Mouse (Mus musculus) ES-Bruce4 (cell line): ENCODE measurements around the gene Map4. TPM values are rescaled to one million over a fixed set of nuclear protein-coding genes. Genes with fewer than 3 reads are reported as not detected.
"Not testable (repeated sequence)": the region's sequence is repeated elsewhere in the genome, so short reads cannot be mapped to it uniquely, and the experiment has no call there.

Experiments
- H3K27ac ChIP-seq: 2 replicates; pipeline ENCODE4 v1.5.1; 2012; ENCODE audit warnings: low read length, inconsistent platforms; ENCODE audit not compliant: insufficient read depth
- H3K27me3 ChIP-seq: 2 replicates; pipeline ENCODE4 v1.6.1; 2012; ENCODE audit warnings: mild to moderate bottlenecking, low read length, inconsistent platforms; ENCODE audit not compliant: control insufficient read depth, poor library complexity, insufficient read depth, severe bottlenecking
- H3K36me3 ChIP-seq: 2 replicates; pipeline ENCODE4 v1.6.1; 2012; ENCODE audit warnings: inconsistent platforms, mild to moderate bottlenecking, low read length, moderate library complexity; ENCODE audit not compliant: control insufficient read depth, poor library complexity, insufficient read depth, severe bottlenecking
- H3K4me1 ChIP-seq: one replicate; pipeline ENCODE4 v1.8.1; 2011; ENCODE audit warnings: low read length; ENCODE audit not compliant: control insufficient read depth, insufficient read depth
- H3K4me3 ChIP-seq: 2 replicates; pipeline ENCODE4 v1.5.1; 2011; ENCODE audit warnings: low read depth, mild to moderate bottlenecking, low read length
- H3K9ac ChIP-seq: 2 replicates; pipeline ENCODE4 v1.6.1; 2012; ENCODE audit warnings: low read depth, mild to moderate bottlenecking, inconsistent platforms; ENCODE audit not compliant: poor library complexity, severe bottlenecking
- H3K9me3 ChIP-seq: replicated peaks from 2 replicates; pipeline ENCODE4 v1.6.1; 2012; ENCODE audit warnings: mild to moderate bottlenecking, low read length, inconsistent platforms; ENCODE audit not compliant: control insufficient read depth, poor library complexity, insufficient read depth, severe bottlenecking
- CTCF ChIP-seq: IDR thresholded peaks from one replicate; pipeline ENCODE4 v1.8.1; 2011; ENCODE audit warnings: low read depth, low read length
- EP300 ChIP-seq: IDR thresholded peaks from 2 replicates; pipeline ENCODE4 v1.6.1; 2011; ENCODE audit warnings: low read depth, low read length; ENCODE audit not compliant: insufficient read depth
- POLR2A ChIP-seq: IDR thresholded peaks from one replicate; pipeline ENCODE4 v1.8.1; 2011; ENCODE audit warnings: low read length; ENCODE audit not compliant: insufficient read depth
- polyA plus RNA-seq: library from polyadenylated mRNA; stranded (reverse); fragments of >200 nt; gene quantifications from 2 replicates; pipeline ENCODE4 v1.2.4, GENCODE M21; 2011; ENCODE audit warnings: low read depth; ENCODE audit not compliant: missing spikeins, insufficient read depth, insufficient read length

Gene Map4
- polyA plus RNA-seq, 1 experiment: 161 TPM

DNA sequence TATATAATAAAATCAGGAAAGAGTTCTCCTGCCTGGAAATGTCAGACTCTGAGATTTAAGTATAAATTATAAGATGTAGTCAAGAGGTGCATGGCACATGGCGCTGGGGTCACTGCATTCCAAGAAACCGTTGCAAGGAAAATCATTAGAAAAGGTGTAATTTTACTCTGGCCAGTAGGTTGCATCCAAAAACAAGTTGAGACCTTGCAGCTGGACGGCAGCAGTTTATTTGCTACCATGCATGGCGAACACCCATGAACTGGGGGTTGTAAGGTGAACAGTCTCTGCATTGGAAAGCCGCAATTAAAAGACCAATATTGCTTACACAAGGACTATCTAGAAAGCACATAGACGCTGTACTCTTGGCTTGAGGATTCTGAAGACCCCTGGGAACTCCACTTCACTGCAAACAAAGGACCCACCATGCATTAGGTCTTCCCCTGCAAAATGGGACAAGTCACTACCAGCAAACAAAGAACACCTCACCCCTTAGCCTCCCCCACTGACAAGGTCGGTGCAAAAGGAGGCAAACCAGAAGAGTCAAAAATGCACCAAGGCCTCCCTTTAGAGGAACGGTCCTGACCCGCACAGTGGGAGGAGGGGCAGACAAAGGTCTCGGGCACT, 185.2 kb downstream of the Map4 start:
- no peaks in the 10 kb centered on the region for H3K9me3 ChIP-seq
- peaks cover 22% of the 10 kb centered on the region for H3K36me3 ChIP-seq
- TF ChIP-seq EP300 (no peak), CTCF (no peak), POLR2A (no peak)

DNA sequence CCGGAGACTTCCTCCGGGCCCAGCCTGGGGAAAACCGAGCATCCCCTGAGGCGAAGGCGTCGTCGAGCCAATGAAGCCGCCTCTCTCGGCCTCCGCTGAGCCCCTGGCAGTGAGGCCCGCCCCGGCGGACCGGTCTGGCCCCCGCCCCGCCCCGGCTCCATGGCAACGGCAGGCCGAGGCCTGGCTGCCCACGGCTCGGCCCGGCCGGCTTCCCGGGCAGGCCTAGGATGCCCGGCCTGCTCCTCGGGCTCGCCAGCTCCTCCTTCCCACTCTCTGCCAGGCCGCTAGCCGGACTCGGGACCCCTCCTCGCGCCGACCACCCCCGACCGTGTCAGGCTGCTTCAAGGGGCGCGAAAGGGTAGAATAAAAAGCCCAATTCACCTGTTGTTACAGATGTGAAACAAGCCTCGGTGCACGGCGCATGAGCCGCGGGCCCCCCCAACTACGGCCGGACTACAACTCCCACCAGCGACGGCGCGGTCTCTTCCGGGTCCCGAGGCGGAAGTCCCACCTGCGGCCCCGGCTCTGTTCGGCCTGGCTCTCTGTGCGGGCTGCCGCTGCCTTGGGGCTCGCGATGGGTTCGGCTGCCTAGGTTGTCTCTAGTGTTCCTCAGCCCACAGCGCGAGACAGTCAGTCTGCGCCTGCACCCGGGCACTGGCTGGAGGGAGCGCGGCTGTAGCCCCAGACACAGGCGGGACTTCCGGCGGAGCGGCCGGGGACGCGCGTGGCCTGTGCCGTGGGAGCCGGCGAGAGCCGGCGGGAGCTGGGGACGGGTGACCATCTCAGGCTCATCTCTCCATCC, 185.9 kb downstream of the Map4 start, which contains the start of gene Smarcc1:
Smarcc1 (plus strand) TSS at position 732 of the 802 bp plus-strand sequence.
- Histone ChIP-seq H3K4me1 (no peaks in the 10 kb centered on the region), H3K4me3 (peak within 1 kb of the TSS; percentile 97), H3K27me3 (no peaks in the 10 kb centered on the region), H3K9ac (peak within 1 kb of the TSS; percentile 82), H3K9me3 (no peaks in the 10 kb centered on the region), H3K36me3 (peaks cover 19% of the 10 kb centered on the region), H3K27ac (peak within 1 kb of the TSS; percentile 77)
- TF ChIP-seq POLR2A: peak; percentile 46
- no peak for TF ChIP-seq CTCF

More for the DNA sequence above, 185.2 kb downstream of the Map4 start:
- H3K27ac ChIP-seq: peak overlapping the region; percentile 62
- peak overlapping the region; percentile 82 for H3K9ac ChIP-seq
- H3K27me3 ChIP-seq: no peaks in the 10 kb centered on the region
- H3K4me3 ChIP-seq: peak overlapping the region; percentile 97
- no peaks in the 10 kb centered on the region for H3K4me1 ChIP-seq

DNA sequence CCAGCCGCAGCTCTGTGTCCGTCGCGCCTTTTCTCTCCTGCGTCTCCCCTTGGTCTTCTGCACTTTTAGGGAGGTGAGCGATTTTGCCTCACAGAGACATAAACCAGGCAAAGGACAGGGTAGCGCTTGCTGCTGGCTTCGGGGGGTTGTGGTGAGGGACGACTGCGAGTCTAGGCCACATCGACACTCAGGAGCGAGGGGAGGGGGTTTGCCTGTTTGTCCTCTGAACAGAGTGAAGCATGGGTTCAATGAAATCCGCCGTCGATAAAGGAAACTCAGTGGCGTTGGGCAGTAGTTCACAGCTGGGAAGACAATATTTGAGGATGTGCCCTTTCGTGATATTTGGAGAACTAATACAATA, 186.5 kb downstream of the Map4 start, which contains the start of gene Dhx30:
Dhx30 (minus strand) TSS at position 52 of the 361 bp plus-strand sequence.
- H3K9ac ChIP-seq: peak within 1 kb of the TSS; percentile 82
- H3K4me1 ChIP-seq: no peaks in the 10 kb centered on the region
- TF ChIP-seq POLR2A: no peak
- no peak for TF ChIP-seq CTCF
- no peak for TF ChIP-seq EP300
- no peaks in the 10 kb centered on the region for H3K27me3 ChIP-seq
- H3K4me3 ChIP-seq: peak within 1 kb of the TSS; percentile 97
- peak within 1 kb of the TSS; percentile 77 for H3K27ac ChIP-seq
- H3K36me3 ChIP-seq: peaks cover 13% of the 10 kb centered on the region
- no peaks in the 10 kb centered on the region for H3K9me3 ChIP-seq

DNA sequence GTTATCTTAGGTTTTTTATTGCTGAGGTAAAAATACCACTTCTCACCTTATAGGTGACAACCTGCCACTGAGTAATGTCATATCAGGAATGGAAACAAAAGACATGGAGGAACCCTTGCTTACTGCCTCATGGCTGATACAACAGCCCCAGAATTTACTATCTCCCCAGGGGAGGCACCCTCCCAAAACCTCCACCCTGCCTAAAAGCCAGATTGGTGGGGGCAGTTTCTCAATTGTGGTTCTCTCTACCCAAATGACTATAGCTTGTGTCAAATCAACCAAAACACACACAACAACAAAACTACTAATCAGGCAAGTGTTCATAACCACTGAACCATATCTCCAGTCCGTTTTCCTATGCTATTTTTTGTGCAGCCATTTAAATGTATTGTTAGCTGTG, 187.0 kb downstream of the Map4 start:
- Histone ChIP-seq H3K4me3 (peak overlapping the region; percentile 97), H3K9me3 (no peaks in the 10 kb centered on the region), H3K27me3 (no peaks in the 10 kb centered on the region), H3K27ac (no peak overlapping the region), H3K36me3 (peaks cover 9% of the 10 kb centered on the region), H3K4me1 (no peaks in the 10 kb centered on the region), H3K9ac (peak overlapping the region; percentile 82)
- TF ChIP-seq CTCF (no peak), POLR2A (no peak), EP300 (no peak)

DNA sequence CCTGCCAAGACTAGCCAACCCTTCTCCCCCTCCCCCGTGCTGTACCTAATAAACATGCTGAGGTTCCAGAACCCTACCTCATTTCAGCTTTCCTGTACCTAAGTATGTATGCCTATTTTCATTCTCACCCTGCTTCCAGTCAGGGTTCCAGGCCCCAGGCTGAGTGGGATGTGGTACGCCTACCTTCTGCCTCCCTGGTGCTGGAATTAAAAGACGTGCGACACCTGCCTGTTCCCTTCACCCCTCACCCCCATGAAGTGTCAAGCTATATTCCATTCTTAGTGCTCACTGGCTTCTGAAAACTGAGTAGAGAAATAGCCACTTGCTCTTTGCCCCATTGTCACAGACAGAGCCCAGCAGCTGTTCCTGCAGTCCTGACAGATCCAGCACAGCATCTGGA, 190.2 kb downstream of the Map4 start:
- H3K27ac ChIP-seq: no peak overlapping the region
- no peak overlapping the region for H3K4me3 ChIP-seq
- H3K27me3 ChIP-seq: no peaks in the 10 kb centered on the region
- H3K4me1 ChIP-seq: no peaks in the 10 kb centered on the region
- no peak for TF ChIP-seq EP300
- H3K9me3 ChIP-seq: no peaks in the 10 kb centered on the region
- no peak overlapping the region for H3K9ac ChIP-seq
- H3K36me3 ChIP-seq: no peaks in the 10 kb centered on the region

DNA sequence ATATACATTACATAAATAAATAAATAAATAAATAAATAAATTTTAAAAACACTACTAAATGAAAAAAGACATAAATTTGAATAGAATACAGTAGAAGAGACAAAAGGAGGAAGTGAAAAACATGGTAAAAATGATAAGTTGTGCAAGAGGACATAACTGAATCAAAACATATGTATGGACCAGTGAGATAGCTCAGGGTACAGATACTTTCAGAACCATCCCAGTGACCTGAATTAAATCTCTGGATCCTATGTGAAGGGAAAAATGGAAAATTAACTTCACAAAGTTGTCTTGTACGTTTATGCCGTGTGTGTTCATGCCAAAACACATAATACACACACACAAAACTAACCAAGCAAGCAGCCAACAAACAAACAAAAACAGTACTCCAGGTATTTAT, 192.1 kb downstream of the Map4 start:
- H3K4me1 ChIP-seq: no peaks in the 10 kb centered on the region
- no peak overlapping the region for H3K27ac ChIP-seq
- TF ChIP-seq CTCF: no peak
- no peak for TF ChIP-seq EP300
- TF ChIP-seq POLR2A: no peak
- H3K4me3 ChIP-seq: no peak overlapping the region
- no peak overlapping the region for H3K9ac ChIP-seq
- no peaks in the 10 kb centered on the region for H3K27me3 ChIP-seq
- no peaks in the 10 kb centered on the region for H3K36me3 ChIP-seq
- H3K9me3 ChIP-seq: no peaks in the 10 kb centered on the region

DNA sequence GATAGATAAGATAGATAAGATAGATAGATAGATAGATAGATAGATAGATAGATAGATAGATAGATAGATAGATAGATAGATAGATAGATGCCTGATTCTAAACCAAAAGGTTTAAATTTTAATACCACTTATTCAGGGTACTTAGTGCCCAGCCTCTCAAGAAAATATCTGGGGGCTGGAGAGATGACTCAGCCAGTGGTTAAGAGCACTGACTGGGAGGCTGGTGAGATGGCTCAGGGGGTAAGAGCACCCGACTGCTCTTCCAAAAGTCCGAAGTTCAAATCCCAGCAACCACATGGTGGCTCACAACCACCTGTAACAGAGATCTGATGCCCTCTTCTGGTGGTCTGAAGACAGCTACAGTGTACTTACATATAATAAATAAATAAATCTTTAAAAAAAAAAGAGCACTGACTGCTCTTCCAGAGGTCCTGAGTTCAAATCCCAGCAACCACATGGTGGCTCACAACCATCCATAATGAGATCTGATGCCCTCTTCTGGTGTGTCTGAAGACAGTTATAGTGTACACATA, 192.8 kb downstream of the Map4 start:
- H3K27ac ChIP-seq, H3K4me1 ChIP-seq, H3K9ac ChIP-seq, H3K4me3 ChIP-seq, H3K27me3 ChIP-seq, H3K9me3 ChIP-seq, H3K36me3 ChIP-seq: not testable (repeated sequence)
